Mouse (Mus musculus) spleen, postnatal 0 days (tissue): ENCODE data around the gene Vmn2r25. TPM values are rescaled to one million over a fixed set of nuclear protein-coding genes. Genes with fewer than 3 reads are reported as not detected.

Experiments
- polyA plus RNA-seq: library from polyadenylated mRNA; unstranded; fragments of >200 nt; fragmentation: Nextera tagmentation; extraction: Ambion mirVana; gene quantifications from 2 replicates; pipeline ENCODE4 v1.2.1, GENCODE M21; 2015

The Vmn2r25 gene
- polyA plus RNA-seq: not detected in 2 replicates

DNA sequence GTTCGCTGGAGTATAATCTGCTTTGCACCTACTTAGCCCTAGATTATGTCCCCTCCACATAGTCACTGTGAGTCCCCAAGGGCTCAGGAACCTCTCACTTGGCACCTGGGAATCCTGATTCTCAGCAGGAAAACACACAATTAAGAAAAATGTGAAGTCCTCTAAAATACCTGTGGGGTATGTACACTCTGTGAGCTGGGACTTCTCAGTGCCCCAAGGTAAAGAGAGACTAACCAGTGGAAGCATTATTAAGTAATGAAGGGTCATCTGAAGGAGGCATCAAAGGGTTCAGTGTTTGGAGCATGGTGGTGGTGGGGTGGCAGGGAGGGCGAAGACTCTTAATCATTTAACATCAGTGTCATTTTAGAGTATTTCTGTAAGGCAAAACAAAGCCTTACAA is at the start of gene Vmn2r25:
Gene Vmn2r25, minus strand, starts transcription at position 101 of the 400 bp plus-strand sequence.

DNA sequence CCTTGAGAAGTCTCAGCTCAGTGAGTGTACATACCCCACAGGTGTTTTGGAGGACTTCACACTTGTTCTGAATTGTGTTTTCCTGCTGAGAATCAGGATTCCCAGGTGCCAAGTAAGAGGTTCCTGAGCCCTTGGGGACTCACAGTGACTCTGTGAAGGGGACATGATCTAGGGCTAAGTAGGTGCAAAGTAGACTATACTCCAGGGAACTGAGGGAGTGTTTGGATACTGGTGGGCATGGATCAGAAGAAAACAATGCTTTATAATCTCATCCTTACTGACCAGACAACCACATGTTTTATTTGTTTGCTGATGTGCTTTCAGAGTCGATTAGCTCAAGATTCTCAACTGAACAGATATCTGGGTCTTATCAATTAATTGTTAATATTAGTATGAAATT is 74.7 kb downstream of the Vmn2r25 start, which contains the start of gene Vmn2r24:
Gene Vmn2r24, plus strand, starts transcription at position 301 of the 400 bp plus-strand sequence.

Other genes with a start within 250 kb of the Vmn2r25 start
- gene Vmn2r22, start 202.7 kb downstream of the Vmn2r25 start, polyA plus RNA-seq: not detected in 2 replicates
- gene Vmn2r23, start 150.8 kb downstream of the Vmn2r25 start, polyA plus RNA-seq: not detected in 2 replicates
- gene Vmn2r24, start 74.6 kb downstream of the Vmn2r25 start, polyA plus RNA-seq: not detected in 2 replicates
- gene Vmn2r26, start 171.1 kb upstream of the Vmn2r25 start, polyA plus RNA-seq: not detected in 2 replicates